Mouse (Mus musculus) layer of hippocampus, postnatal 36 days (tissue): ENCODE data around the gene Gjb4. TPM values are rescaled to one million over a fixed set of nuclear protein-coding genes. Genes with fewer than 3 reads are reported as not detected.

Experiments used
- DNase-seq, 2 experiments: peaks; one replicate each; pipeline ENCODE4 v3.0.0; 2022
- total RNA-seq, 2 experiments: library from RNA; stranded (reverse); gene quantifications; 2 replicates each; pipeline ENCODE4 v1.2.3; 2021

Gene Gjb4
- total RNA-seq, 2 experiments from 2014 or later = 0.25 TPM; not detected in 1

GRCm38 (mm10) chr4:127306915-127307314, 47.0 kb downstream of the Gjb4 start:
- DNase-seq = no peak

- no peak for DNase-seq
These were observed 50.1 kb downstream of the Gjb4 start for GRCm38 (mm10) chr4:127303796-127304195.

Other genes with a start within 250 kb of the Gjb4 start
- gene Tmem35b, start 230.4 kb downstream of the Gjb4 start, total RNA-seq = 1 to 10 TPM; 4.6 to 4.9 TPM
- gene Dlgap3, start 184.9 kb downstream of the Gjb4 start, total RNA-seq = 100 to 1,000 TPM; 283 to 287 TPM
- 10 to 100 TPM; 51.2 to 59.5 TPM for gene Smim12, start 110.3 kb downstream of the Gjb4 start, total RNA-seq
- 1 to 10 TPM; 1.5 to 2.1 TPM for gene Gja4, start 40.0 kb downstream of the Gjb4 start, total RNA-seq
- gene Gjb3, start 23.2 kb downstream of the Gjb4 start, total RNA-seq = under 1 TPM; 0.30 to 0.50 TPM
- not detected for gene Gjb5, start 4.1 kb upstream of the Gjb4 start, total RNA-seq